Mouse (Mus musculus) bone marrow, adult 2 months (tissue): Measurements from ENCODE around the gene Srsf4.

Experiments used
- CTCF ChIP-seq: fragments of 200-500 bp; IDR thresholded peaks from 2 replicates; pipeline ENCODE4 v1.5.1; 2011; ENCODE audit warnings: low read length, control low read depth; ENCODE audit not compliant: control insufficient read depth, insufficient read depth
- POLR2A ChIP-seq: fragments of 200-500 bp; IDR thresholded peaks from 2 replicates; pipeline ENCODE4 v1.6.1; 2011; ENCODE audit warnings: low read depth, mild to moderate bottlenecking, control low read depth, low read length, borderline replicate concordance; ENCODE audit not compliant: control insufficient read depth

GRCm38 (mm10) chr4:131829123-131829522 is 44.3 kb upstream of the Srsf4 start:
- no peak for TF ChIP-seq CTCF
- TF ChIP-seq POLR2A = no peak
